Mouse (Mus musculus): ENCODE results near the gene Adamts20.
A peak's percentile ranks its signal among the peaks of the same experiment; 100 is the strongest.

Adamts20 gene

GRCm38 (mm10) chr15:94252962-94253712, 212.1 kb downstream of the Adamts20 start:
- DNase-seq (ENCODE audit: low read depth, low spot score): peak; percentile 21

DNA sequence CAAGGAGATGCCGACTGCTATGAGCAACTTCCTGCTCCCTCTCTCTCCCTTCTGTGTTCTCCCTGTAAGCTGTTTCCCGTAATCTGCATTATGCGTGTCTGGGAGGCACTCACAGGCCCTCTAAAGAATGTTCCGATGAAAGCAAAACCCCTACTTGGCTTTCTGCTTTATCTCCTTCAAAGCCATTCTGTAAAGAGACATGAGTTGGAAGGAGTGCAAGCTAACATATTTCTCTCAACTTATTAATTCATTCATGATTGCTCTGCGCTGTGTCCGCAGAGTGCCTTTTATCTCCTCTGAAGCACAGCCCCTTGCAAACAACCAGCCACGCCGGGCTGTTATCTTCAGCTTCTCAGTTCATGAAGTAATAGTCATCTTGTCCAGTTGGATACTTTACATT, 215.5 kb downstream of the Adamts20 start:
- DNase-seq (ENCODE audit: low read depth, low spot score): no peak

GRCm38 (mm10) chr15:94248386-94248785, 216.8 kb downstream of the Adamts20 start:
- no peak for DNase-seq (ENCODE audit: low read depth, low spot score)

DNA sequence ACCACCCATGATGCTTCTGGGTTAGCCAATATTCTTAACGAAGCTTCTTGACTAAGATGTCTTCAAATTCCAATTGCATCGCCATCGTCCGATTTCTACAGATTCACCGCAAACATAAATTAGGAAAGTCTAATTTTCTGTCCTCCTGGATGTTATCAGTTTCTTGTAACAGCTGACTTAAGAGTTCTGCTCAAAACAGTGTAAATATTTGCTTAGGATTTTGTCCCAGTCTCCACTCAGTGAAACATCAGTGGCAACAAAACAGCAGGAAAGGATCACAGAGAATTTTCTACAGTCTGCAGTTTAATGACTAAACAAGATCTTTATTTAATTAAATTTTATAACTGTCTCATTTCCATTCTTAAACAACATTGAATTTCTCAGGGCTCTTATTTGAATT, 218.5 kb downstream of the Adamts20 start:
- DNase-seq (ENCODE audit: low read depth, low spot score): no peak

DNA sequence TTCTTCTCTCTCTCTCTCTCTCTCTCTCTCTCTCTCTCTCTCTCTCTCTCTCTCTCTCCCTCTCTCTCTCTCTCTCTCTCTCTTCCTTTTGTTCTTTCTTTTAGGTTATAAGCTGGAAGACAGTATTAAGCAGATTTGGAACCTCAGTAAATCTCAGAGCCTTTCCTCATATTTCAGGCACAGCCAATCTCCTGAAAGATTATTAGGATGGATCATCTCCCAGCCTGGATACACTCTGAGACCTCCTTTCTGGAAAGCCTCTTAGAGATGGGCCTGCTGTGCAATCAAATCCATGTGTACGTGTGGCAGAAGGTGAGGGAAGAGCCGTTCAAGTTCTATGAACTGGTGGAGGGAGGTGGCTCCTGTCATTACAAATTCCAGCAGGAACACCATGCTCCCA, 220.9 kb downstream of the Adamts20 start:
- no peak for DNase-seq (ENCODE audit: low read depth, low spot score)

DNA sequence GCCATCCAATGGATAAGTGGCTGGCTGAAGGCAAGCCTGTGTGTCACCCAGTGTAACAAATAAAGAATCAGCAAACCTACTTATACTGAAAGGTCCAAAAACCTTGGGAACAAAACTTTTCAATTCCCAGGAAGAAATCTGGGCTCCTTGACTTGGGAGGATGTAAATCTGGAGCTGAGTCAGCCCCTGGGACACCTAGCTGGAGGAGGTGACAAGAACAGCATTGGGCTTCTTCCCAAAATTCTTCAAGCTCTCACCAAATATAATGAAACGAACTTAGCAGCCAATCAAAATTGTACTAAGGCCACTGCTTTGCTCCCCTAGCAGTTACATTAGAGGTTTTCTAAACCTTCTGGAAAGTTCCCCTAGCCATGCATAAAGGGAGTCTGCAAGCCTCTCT, 223.1 kb downstream of the Adamts20 start:
- no peak for DNase-seq (ENCODE audit: low read depth, low spot score)

GRCm38 (mm10) chr15:94239637-94240036, 225.6 kb downstream of the Adamts20 start:
- peak; percentile 18 for DNase-seq (ENCODE audit: low read depth, low spot score)

DNA sequence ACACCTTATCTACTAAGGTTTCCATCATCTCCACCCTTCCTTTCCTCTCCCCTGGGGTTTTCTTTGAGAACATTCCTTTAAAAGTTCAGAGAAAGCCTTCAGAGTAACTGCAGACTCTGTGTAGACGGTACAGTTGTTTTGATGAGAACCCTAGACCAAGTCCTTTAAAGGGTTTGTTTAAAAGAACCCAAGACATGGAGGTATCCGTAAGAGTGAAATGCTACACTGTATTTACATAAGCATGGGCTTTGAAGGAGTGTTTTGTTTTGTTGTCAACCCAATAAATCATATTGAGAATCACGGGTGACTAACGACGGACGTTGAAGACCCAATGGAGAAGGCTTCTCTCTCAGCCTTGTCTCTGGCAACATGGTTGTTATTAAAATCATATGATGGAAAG, 226.1 kb downstream of the Adamts20 start:
- DNase-seq (ENCODE audit: low read depth, low spot score): no peak

DNA sequence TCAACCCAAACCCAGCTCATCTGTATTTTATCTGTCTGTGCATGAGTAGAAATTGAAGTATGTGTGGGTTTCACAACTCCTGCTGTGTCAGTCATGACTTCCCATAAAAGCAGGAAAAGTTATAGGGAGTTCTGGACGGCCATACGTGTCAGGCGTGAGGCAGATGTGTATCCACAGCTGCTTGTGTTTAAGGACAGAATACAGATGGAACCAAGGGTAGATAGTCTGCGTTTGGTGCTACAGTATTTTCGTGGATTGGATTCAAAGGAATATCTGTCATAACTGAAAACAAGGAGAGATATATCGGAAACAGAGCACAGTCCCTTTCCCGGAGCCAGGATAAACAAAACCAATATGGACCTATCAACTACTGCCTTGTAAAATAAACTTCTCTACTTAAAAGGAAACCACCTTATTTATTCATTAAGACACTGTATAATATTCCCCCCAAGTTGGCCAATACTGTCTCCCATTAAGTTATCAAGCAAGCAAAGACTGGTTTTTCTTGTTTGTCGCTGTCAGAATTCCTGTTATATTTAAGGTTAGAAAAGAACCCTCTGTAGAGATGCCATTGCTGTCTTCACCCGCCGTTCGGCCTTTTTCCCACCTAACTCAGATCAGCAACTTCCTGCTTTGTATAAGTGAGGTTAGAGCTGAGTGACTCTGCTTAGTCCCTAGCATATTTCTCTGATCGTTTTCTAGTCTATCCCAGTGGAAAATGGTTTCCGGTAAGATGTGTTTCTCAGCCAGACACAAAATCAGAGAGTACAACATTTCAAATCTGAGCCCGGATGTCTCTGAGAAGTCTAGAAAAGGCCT, 227.0 kb downstream of the Adamts20 start:
- no peak for DNase-seq (ENCODE audit: low read depth, low spot score)

- DNase-seq (ENCODE audit: low read depth, low spot score): no peak
These were observed 228.5 kb downstream of the Adamts20 start for GRCm38 (mm10) chr15:94236726-94237125.

DNA sequence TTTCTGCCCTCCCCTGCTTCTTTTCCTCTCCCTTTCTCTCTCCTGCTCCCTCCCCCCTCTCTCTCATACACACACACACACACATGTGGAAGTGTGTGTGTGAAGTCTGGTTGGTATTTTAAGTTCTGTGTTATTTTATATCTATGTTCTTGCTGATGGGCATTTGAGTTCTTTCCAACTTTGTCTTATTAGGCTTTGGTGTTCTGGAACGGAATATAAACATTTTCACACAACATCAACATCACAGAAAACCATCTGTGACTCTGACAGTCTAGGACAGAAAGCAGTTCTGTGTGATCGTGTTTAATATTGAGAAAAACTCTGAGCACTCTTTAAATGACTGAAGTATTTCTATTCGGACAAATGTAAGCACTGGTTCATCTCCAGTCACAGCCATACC, 229.1 kb downstream of the Adamts20 start:
- DNase-seq (ENCODE audit: low read depth, low spot score): no peak

DNA sequence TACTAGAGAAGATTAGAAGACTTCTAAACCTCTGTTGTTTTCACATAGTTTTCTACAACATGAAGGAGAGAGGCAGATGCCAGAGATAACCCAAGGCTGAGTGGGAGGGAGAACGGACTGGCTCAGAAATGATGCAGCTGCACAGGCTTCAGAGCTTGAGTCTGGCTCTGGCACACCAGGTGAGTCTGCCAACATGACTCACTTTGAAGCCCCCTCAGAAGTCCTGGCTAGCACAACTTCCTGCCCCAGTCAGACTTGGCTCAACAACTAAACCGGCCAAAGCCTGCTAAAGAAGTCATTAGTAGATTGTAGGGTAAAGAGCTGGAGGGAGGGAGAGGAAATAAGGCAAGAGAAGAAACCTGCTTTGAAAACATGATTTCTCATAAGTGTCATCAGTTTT, 230.0 kb downstream of the Adamts20 start:
- no peak for DNase-seq (ENCODE audit: low read depth, low spot score)

DNA sequence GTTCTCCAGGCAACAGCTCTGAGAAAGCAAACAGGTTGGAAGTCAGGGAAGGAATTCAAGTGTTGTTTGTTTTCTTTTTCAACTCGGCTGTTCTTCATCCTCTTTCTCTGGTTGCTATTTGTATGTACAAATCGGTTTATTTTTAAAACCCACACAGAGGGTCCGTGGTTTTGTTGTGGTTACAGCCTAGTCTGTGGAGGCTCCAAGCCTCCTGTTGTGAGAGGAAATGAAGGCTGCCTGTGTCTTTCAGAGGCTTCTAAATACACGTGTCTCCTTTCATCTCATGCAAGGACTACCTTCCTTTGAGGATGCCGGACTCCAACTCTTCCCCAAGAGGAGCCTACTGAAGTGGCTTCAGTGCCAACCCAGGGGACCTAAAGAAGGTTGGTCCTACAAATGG, 234.0 kb downstream of the Adamts20 start:
- no peak for DNase-seq (ENCODE audit: low read depth, low spot score)

DNA sequence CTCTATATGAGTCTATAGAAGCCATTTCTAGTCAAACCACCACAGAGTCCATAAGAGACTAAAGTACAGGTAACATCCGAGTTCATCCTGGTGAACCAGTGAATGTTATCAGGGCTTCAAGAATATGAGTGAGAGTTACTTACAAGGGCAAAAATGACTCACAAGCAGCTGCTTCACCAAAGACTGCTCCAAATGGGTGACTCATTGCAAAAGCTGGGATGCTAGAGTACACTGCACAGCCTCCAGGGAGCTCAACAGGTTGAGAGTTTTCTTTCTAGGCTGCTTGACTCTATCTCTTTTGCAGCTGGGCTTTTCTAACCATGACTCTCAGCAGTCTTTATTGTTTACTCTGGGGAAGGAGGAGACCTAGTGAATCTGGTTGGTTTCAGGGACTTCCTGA, 237.8 kb downstream of the Adamts20 start:
- peak; percentile 64 for DNase-seq (ENCODE audit: low read depth, low spot score)

- no peak for DNase-seq (ENCODE audit: low read depth, low spot score)
These were observed 242.1 kb downstream of the Adamts20 start for GRCm38 (mm10) chr15:94223101-94223500.

DNA sequence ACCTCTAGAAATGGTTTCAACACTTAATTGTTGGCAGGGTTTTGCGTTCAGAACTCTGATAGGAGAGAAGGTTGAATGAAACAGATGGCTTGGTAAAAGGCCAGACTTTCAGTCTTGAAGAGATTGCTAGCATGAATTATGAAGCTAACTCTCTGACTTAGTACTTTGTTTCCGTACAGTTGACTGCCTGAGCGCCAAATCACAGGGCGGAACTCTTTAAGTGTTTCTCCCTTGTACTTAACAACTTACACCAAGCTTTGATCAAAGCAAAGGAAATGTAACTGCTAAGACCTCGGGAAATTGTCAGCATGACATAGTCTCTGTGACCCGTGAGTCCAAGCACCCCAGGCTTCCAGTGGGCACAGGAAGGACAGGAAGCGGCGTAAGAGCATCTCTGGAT, 244.5 kb downstream of the Adamts20 start:
- DNase-seq (ENCODE audit: low read depth, low spot score): no peak
